Mouse (Mus musculus) olfactory bulb, adult 2 months (tissue): ENCODE data around the gene Cct7.
A peak's percentile ranks its signal among the peaks of the same experiment; 100 is the strongest.

ENCODE experiments used
- CTCF ChIP-seq: fragments of 200-500 bp; IDR thresholded peaks from 2 replicates; pipeline ENCODE4 v1.5.1; 2012; ENCODE audit warnings: low read depth, mild to moderate bottlenecking, low read length, moderate library complexity; ENCODE audit not compliant: insufficient read depth
- POLR2A ChIP-seq: fragments of 200-500 bp; IDR thresholded peaks from 2 replicates; pipeline ENCODE4 v1.6.1; 2012; ENCODE audit warnings: mild to moderate bottlenecking, low read depth, low read length, moderate library complexity; ENCODE audit not compliant: insufficient read depth

- TF ChIP-seq POLR2A (peak; percentile 56), CTCF (0 out of 2 replicates have a peak, but pooled peaks have one; percentile 3)
Measured at GRCm38 (mm10) chr6:85451664-85452410, 523 bp downstream of the Cct7 start, which contains the start of gene Pradc1.
